Mouse (Mus musculus): ENCODE data around the gene Amdhd2.

DNA sequence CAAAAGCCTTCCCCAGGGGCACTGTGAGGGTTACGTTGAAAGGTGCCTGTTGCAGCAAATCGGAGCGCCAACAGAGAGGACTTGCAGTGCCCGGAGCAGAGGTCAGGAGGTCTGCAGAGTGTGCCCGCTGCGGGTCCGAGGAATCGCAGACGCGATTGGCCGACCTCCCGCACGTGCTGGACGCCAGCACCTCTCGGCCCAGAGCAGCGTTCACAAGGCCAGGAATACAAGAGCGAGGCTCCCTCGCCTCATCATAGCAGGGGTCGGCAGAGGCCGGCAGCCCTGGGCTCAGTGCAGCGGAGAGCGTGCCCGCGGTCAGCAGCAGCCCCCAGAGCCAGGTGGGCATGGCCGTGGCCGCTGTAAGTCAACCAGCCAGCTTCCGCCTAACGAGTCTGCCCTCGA lies 45.1 kb upstream of the Amdhd2 start:
- no peak for TF ChIP-seq CTCF (IDR thresholded peaks at IDR 0.05; ENCODE audit: borderline replicate concordance, control insufficient read depth, extremely low read depth, insufficient read depth, low read length, poor library complexity)
- TF ChIP-seq POLR2A (IDR thresholded peaks at IDR 0.05; ENCODE audit: control insufficient read depth, extremely low read depth, insufficient read depth, low read length, poor library complexity), result no peak
